Mouse (Mus musculus) mouse trophoblast stem cell (cell line): ENCODE measurements at regions not wholly inside any gene's neighbourhood (a gene's known extent, or its start where the extent isn't known, plus 50 kb on each side); places are given as distances from the start of the nearest gene placed in this dataset.

ENCODE experiments used
- in situ Hi-C, 2 experiments: fragments of 300-500 bp; cut with MseI, MboI; formaldehyde crosslinking; loops; 2 replicates in 1 of 2; 3 replicates in 1 of 2; pipeline ENCODE4 v1.15.1; 2025

- in situ Hi-C loops = no loop called here
Observed at GRCm38 (mm10) chr12:25785646-25786606, 629.1 kb downstream of the Rnf144a start.

GRCm38 (mm10) chr12:25784401-25784800 is 630.7 kb downstream of the Rnf144a start:
- in situ Hi-C loops = no loop called here

GRCm38 (mm10) chr12:25782972-25783717 is 631.9 kb downstream of the Rnf144a start:
- in situ Hi-C loops = no loop called here

- in situ Hi-C loops = no loop called here
Observed at GRCm38 (mm10) chr12:25771856-25772255, 643.2 kb downstream of the Rnf144a start.

- in situ Hi-C loops = no loop called here
Observed at GRCm38 (mm10) chr12:25768644-25769043, 646.4 kb downstream of the Rnf144a start.

- in situ Hi-C loops = no loop called here
Observed at GRCm38 (mm10) chr12:25763061-25763460, 652.0 kb downstream of the Rnf144a start.

- in situ Hi-C loops = no loop called here
Observed at GRCm38 (mm10) chr12:25757014-25757413, 658.0 kb downstream of the Rnf144a start.

GRCm38 (mm10) chr12:25733801-25734200 is 636.9 kb upstream of the Id2 start:
- in situ Hi-C loops = no loop called here

- in situ Hi-C loops = no loop called here
Observed at GRCm38 (mm10) chr12:25725774-25726173, 628.8 kb upstream of the Id2 start.

GRCm38 (mm10) chr12:25711186-25711585 is 614.2 kb upstream of the Id2 start:
- in situ Hi-C loops = no loop called here

GRCm38 (mm10) chr12:25703023-25703400 is 606.1 kb upstream of the Id2 start:
- in situ Hi-C loops = no loop called here

- in situ Hi-C loops = no loop called here
Observed at GRCm38 (mm10) chr12:25702176-25703022, 605.5 kb upstream of the Id2 start.

GRCm38 (mm10) chr12:25687063-25687462 is 590.1 kb upstream of the Id2 start:
- in situ Hi-C loops = no loop called here

- in situ Hi-C loops = no loop called here
Observed at GRCm38 (mm10) chr12:25676631-25677030, 579.7 kb upstream of the Id2 start.

GRCm38 (mm10) chr12:25668336-25668735 is 571.4 kb upstream of the Id2 start:
- in situ Hi-C loops = no loop called here

- in situ Hi-C loops = no loop called here
Observed at GRCm38 (mm10) chr12:25654456-25654855, 557.5 kb upstream of the Id2 start.

GRCm38 (mm10) chr12:25650237-25650636 is 553.3 kb upstream of the Id2 start:
- in situ Hi-C loops = no loop called here

GRCm38 (mm10) chr12:25628081-25628480 is 531.1 kb upstream of the Id2 start:
- in situ Hi-C loops = no loop called here

- in situ Hi-C loops = no loop called here
Observed at GRCm38 (mm10) chr12:25625858-25626257, 528.9 kb upstream of the Id2 start.

GRCm38 (mm10) chr12:25623449-25623848 is 526.5 kb upstream of the Id2 start:
- in situ Hi-C loops = no loop called here

- in situ Hi-C loops = no loop called here
Observed at GRCm38 (mm10) chr12:25621142-25621541, 524.2 kb upstream of the Id2 start.

GRCm38 (mm10) chr12:25617521-25617920 is 520.6 kb upstream of the Id2 start:
- in situ Hi-C loops = no loop called here
